Mouse (Mus musculus) Muller cell, postnatal 12 days (primary cell): ENCODE results near the gene Wdr41.

Experiments
- DNase-seq: peaks from one replicate; pipeline ENCODE4 v3.0.0-alpha.2; 2015; ENCODE audit errors: inconsistent ontology term

The Wdr41 gene

GRCm38 (mm10) chr13:94976219-94977186 is at the start of gene Wdr41:
TSS of gene Wdr41 (plus strand) at chr13:94976344.
- DNase-seq, result peak; percentile 96

DNA sequence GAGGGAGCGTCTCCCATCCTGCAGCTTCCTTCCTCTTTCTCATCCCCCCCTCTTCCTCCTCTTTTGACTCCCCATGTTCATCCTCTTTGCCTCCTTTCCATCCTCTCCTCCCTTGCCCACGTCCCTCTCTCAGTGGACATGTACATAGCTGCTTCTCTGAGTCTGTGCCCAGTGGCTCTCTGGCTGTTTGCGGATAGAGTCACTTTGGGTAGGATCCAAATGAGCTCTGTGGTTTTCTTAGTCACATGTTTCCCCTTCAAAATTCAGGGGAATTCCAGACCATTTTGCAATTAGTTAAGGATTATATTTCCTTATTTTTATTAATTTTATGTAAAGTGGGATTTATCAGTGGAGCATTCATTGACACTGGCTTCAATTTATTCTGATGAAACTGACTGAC is 48.1 kb upstream of the Wdr41 start:
- DNase-seq, result peak; percentile 50

- DNase-seq, result no peak
Measured at GRCm38 (mm10) chr13:94938418-94938817, 37.7 kb upstream of the Wdr41 start.

GRCm38 (mm10) chr13:94940104-94940503 is 36.0 kb upstream of the Wdr41 start:
- DNase-seq, result no peak

- DNase-seq, result peak; percentile 52
Measured at GRCm38 (mm10) chr13:94941230-94941629, 34.9 kb upstream of the Wdr41 start.

DNA sequence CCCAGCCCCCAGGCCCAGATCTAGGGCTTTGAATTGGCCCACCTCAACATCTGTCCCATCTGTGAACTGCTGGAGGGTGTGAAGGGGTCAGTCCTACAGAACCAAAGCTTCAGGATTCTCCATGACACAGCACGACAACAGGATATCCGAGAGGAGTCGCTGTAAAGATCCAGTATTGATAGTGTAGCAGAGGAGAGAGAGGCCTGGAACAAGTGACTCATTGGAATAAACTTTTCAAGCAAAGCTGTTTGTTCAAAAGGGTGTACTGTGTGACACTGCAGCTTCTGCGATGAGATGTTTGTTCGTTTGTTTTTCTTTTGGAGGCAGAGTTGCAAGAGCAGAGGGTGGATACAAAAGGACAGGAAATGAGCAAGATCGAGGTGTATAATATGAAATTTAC is 20.2 kb upstream of the Wdr41 start:
- DNase-seq, result peak; percentile 17

- DNase-seq, result peak; percentile 37
Measured at GRCm38 (mm10) chr13:94957965-94958364, 18.2 kb upstream of the Wdr41 start.

DNA sequence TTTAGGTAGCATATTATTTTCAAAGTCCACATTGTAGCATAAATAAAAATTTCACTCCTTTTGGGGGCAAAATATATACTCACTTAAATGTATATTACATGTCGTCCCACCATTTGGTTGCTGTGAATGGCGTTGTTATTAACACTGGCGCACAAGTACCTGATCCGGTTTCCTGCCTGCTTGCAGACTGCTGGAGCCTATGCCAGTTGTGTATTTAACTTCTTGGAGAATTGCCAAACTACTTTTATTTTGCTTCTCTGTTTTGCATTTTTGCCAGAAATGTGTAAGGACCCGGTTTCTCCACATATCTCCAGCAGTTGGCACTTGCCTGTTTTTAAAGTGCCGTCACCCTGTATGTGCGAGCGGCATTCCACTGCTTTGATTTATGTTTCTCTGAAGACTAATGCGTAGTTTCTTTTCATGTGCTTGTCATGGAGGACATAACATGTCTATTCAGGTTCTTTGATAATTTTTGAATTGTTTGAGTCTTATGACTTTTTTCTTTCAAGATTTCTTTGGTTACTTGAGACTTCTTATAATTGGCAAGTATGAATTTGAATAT is 6.1 kb upstream of the Wdr41 start:
- DNase-seq, result no peak

GRCm38 (mm10) chr13:94975828-94976218 is 321 bp upstream of the Wdr41 start:
- no peak for DNase-seq

DNA sequence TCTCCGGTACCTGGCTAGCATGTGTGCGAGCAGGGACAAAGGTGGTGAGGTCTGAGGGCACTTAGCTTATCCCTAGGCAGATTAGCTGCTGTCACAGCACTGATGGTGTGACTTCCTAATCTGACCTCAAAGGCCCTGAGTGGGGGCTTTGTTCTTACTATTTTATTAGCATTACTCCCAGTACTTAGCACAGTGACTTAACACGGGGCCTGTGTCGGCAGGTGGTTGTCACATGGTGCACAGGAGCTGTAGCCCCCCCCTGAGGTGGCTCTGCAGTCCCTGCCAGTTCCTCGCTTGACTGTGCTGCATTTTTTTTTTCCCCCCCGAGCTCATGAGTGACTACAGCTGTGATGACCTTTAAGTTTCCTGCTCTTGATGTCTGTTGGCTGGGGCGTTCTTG is 2.9 kb downstream of the Wdr41 start:
- DNase-seq, result no peak

DNA sequence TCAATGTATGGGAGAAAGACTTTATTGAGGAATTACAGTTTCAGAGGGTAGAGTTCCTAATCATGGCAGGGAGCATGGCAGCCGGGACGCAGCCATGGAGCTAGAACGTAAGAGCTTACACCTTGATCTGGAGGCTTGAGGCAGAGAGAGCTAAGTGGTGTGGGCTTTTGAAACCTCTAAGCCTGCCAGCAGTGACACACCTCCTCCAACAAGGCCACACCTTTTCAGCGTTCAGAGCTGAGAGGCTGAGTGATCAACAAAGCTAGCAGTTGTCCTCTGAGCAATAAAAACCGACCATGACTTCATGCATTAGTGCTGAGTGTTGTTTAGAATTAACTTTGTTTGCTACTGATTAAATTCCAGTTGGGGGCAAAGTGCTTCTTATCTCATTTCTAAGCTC is 14.4 kb downstream of the Wdr41 start:
- no peak for DNase-seq

- DNase-seq, result no peak
Measured at GRCm38 (mm10) chr13:95007281-95007680, 31.1 kb downstream of the Wdr41 start.

- DNase-seq, result no peak
Measured at GRCm38 (mm10) chr13:95009261-95009660, 33.1 kb downstream of the Wdr41 start.

DNA sequence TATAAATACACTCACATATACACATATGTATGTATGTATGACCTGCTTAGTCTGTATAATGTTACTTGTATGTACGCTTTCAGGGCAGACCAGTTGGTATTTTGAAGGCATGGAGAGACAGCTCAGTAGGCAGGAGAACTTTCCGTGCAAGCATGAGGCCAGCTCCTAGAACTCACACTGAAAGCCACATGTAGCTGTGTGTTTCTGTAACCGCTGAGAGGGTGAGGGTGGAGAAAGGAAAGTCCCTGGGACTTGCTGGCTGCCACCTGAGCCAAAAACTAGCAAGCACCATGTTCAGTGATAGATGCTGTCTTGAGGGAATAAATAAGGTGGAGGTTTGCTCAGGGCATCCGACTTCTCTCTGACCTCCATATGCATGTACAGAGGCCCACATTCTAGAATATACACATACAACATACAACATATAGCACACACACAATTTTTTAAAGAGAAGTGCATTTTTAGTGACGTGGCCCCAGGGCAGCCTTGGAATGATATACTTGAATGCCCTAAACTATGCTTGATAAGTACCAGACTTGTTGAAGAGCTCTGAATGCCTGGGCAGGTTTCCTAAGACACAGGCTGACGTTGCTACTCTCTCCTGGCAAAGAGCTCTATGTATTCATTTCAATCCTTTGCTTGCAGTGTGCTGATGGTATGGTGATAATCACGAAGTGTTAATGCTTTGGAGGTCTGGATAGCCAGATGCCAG is 35.6 kb downstream of the Wdr41 start:
- DNase-seq, result no peak

DNA sequence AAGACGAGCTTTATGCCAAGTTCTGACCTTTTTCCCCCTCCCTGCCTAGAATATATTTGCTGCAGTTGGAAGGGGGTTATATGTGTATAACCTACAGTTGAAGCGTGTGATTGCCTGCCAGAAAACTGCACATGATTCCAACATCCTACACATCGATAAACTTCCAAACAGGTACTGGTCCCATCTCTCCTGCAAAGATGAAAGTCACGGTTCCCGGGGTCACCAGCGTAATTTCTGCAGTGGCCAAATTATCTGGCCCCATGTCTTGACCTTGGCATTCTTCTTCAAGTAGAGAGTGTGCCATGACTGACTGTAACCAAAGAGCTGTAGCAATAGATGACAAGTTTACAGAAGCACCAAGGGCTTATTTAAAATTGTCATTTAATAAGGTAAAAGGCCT is 41.1 kb downstream of the Wdr41 start:
- DNase-seq, result no peak

DNA sequence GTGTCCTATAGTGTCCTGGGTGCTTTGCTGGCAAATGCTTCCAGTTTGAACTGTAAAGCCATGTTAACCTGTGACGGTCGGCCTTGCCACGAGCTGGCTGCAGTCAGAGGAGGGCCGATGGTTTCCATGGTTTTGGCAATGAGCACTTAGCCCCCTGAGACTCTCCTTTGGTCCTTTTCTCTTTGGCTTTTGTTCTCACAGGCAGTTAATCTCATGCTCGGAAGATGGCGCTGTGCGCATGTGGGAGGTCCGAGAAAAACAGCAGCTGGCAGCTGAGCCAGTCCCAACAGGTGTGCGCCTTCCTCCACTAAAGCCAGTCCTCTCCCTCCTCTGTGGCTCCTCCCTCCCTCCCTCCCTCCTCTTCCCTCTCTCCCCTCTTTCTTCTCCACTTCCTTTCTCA is 41.8 kb downstream of the Wdr41 start:
- DNase-seq, result peak; percentile 46

GRCm38 (mm10) chr13:95019345-95019744 is 43.2 kb downstream of the Wdr41 start:
- DNase-seq, result no peak

GRCm38 (mm10) chr13:95020216-95020615 is 44.1 kb downstream of the Wdr41 start:
- no peak for DNase-seq

DNA sequence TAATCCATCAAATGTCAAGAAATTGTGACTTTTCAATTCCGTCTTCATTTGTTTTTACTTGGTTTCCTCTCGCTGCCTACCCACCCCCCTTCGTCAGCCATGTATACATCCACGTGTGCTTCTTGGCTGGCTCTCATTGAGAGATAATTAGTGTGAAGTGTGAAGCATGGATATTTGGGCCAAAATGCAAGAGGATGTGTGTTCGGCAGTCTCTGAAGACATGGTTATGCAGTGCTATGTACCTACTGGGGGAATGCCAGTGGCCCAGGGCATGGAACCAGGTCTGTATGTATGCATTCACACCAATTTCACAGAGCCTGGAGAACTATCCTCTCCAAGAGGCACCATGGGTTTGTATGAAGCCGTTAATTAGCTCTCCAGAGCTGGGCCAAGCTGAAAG is 54.7 kb downstream of the Wdr41 start:
- no peak for DNase-seq

DNA sequence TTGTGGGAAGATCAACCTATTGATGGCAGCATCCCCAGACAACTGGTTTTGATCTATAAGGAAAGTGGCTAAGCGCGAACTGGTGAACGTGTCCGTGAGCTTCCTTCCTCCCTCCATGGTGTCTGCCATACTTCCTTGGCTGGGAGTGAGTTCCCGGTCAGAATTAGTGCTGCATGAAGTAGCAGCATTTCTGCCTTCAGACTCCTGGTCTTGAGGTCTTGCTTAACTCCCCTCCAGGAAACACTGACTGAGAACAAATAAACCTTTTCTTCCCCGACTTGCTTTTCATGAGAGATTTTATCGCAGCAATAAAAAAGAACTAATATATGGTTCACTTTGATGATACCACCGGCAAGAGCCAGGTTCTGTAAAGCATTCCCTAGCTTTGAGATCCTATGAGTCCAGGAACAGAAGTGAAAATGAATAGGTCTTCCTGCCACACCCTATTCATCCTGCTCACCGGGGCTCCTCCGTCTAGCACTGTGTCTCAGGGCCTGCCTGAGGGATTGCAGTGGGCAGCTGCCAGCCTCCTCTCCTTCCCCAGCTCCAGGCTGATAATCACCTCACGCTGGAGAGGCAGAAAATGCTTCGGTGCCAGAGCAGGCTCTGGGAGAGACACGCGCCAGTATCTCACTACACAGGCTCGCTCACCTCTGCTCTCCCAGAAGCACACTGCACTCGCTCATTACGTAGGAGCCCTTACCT is 56.1 kb downstream of the Wdr41 start:
- no peak for DNase-seq

DNA sequence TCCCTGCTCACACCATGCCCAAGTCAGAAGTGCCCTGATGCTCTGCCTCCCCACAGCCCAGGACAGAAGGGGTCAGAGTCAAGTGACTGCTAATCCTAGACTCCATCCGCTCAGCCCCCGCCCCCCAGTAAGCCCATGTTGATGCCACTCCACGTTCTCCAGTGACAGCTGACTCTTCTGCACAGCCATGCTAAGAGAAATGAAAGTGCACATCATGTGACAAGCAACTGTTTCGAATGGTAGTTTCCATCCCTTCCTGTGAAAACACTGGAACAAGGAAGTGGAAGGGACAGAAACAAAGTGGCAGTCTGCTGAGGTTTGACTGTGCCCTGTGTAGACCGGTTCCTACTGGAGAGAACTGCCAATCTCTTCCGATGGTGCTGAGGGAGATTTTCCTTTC is 56.8 kb downstream of the Wdr41 start:
- DNase-seq, result no peak

GRCm38 (mm10) chr13:95034094-95034493 is 58.0 kb downstream of the Wdr41 start:
- DNase-seq, result no peak
